Mouse (Mus musculus) bone marrow, adult 2 months (tissue): ENCODE data around the gene Erg. TPM values are rescaled to one million over a fixed set of nuclear protein-coding genes. Genes with fewer than 3 reads are reported as not detected.
A peak's percentile ranks its signal among the peaks of the same experiment; 100 is the strongest.

Source experiments
- H3K27ac ChIP-seq: fragments of 200-500 bp; 2 replicates; pipeline ENCODE4 v1.5.1; 2012; ENCODE audit warnings: low read depth, mild to moderate bottlenecking, control low read depth, inconsistent platforms, low read length; ENCODE audit not compliant: control insufficient read depth, poor library complexity, insufficient read depth
- H3K4me1 ChIP-seq: fragments of 200-500 bp; 2 replicates; pipeline ENCODE4 v1.6.1; 2011; ENCODE audit warnings: low read length; ENCODE audit not compliant: control insufficient read depth, insufficient read depth
- H3K4me3 ChIP-seq: fragments of 200-500 bp; replicated peaks from 2 replicates; pipeline ENCODE3; 2011; ENCODE audit warnings: mild to moderate bottlenecking, low read depth, low read length, control low read depth; ENCODE audit not compliant: control insufficient read depth
- CTCF ChIP-seq: fragments of 200-500 bp; IDR thresholded peaks from 2 replicates; pipeline ENCODE4 v1.5.1; 2011; ENCODE audit warnings: low read length, control low read depth; ENCODE audit not compliant: control insufficient read depth, insufficient read depth
- POLR2A ChIP-seq: fragments of 200-500 bp; IDR thresholded peaks from 2 replicates; pipeline ENCODE4 v1.6.1; 2011; ENCODE audit warnings: low read depth, mild to moderate bottlenecking, control low read depth, low read length, borderline replicate concordance; ENCODE audit not compliant: control insufficient read depth
- WGBS: fragments of 180-500 bp; shearing (Covaris S2); methylation state at CpG from one replicate; pipeline ENCODE4 v1.1.7; 2018; 5-methylcytosine and 5-hydroxymethylcytosine counted together
- polyA plus RNA-seq: library from polyadenylated mRNA; stranded (reverse); fragments of >200 nt; gene quantifications from 2 replicates; pipeline ENCODE4 v1.2.4, GENCODE M21; 2011; ENCODE audit warnings: low replicate concordance; ENCODE audit not compliant: missing spikeins, insufficient read depth, insufficient read length

Erg gene
- polyA plus RNA-seq, 1 experiment: 12.3 TPM

GRCm38 (mm10) chr16:95421235-95421886 lies 165.0 kb downstream of the Erg start:
- peaks cover 14% of the 10 kb centered on the region for H3K4me1 ChIP-seq
- H3K27ac ChIP-seq: no peak overlapping the region
- 32% methylated on average over 7 of the region's 7 CpGs for WGBS
- TF ChIP-seq CTCF: no peak
- no peak overlapping the region for H3K4me3 ChIP-seq

- Histone ChIP-seq H3K4me1 (peaks cover 5% of the 10 kb centered on the region; the same call in 1 of the 2 replicates), H3K4me3 (no peak overlapping the region), H3K27ac (no peak overlapping the region)
- no peak for TF ChIP-seq CTCF
- no peak for TF ChIP-seq POLR2A
- 34% methylated on average over 4 of the region's 4 CpGs for WGBS
Observed at GRCm38 (mm10) chr16:95415921-95416320, 170.5 kb downstream of the Erg start.

- WGBS: 76% methylated on average over 9 of the region's 9 CpGs
- no peak overlapping the region for H3K27ac ChIP-seq
- TF ChIP-seq CTCF: no peak
- TF ChIP-seq POLR2A: no peak
- H3K4me1 ChIP-seq: peaks cover 5% of the 10 kb centered on the region; the same call in 1 of the 2 replicates
- no peak overlapping the region for H3K4me3 ChIP-seq
Observed at GRCm38 (mm10) chr16:95415372-95415771, 171.0 kb downstream of the Erg start.

GRCm38 (mm10) chr16:95413401-95413959 lies 172.9 kb downstream of the Erg start:
- WGBS: 47% methylated on average over 3 of the region's 3 CpGs
- no peak overlapping the region for H3K27ac ChIP-seq
- TF ChIP-seq POLR2A: no peak
- TF ChIP-seq CTCF: no peak
- no peak overlapping the region for H3K4me3 ChIP-seq
- peaks cover 1% of the 10 kb centered on the region; the same call in 1 of the 2 replicates for H3K4me1 ChIP-seq

- 62% methylated on average over 14 of the region's 14 CpGs for WGBS
- H3K27ac ChIP-seq: no peak overlapping the region
- no peak overlapping the region for H3K4me3 ChIP-seq
- peaks cover 3% of the 10 kb centered on the region; the same call in 1 of the 2 replicates for H3K4me1 ChIP-seq
- TF ChIP-seq POLR2A (no peak), CTCF (no peak)
Observed at GRCm38 (mm10) chr16:95408096-95408495, 178.3 kb downstream of the Erg start.

- 19% methylated on average over 3 of the region's 3 CpGs for WGBS
- no peak overlapping the region for H3K4me3 ChIP-seq
- TF ChIP-seq POLR2A: no peak
- no peak for TF ChIP-seq CTCF
- H3K4me1 ChIP-seq: peaks cover 4% of the 10 kb centered on the region; the same call in 1 of the 2 replicates
- peak overlapping the region; percentile 45 for H3K27ac ChIP-seq
Observed at GRCm38 (mm10) chr16:95405496-95405895, 180.9 kb downstream of the Erg start.

GRCm38 (mm10) chr16:95403453-95403852 lies 182.9 kb downstream of the Erg start:
- no peak overlapping the region for H3K4me3 ChIP-seq
- H3K27ac ChIP-seq: peak overlapping the region; percentile 7; the same call in 1 of the 2 replicates
- peaks cover 4% of the 10 kb centered on the region; the same call in 1 of the 2 replicates for H3K4me1 ChIP-seq
- 26% methylated on average over 5 of the region's 5 CpGs for WGBS
- TF ChIP-seq CTCF: no peak
- TF ChIP-seq POLR2A: no peak

- peaks cover 4% of the 10 kb centered on the region; the same call in 1 of the 2 replicates for H3K4me1 ChIP-seq
- TF ChIP-seq POLR2A (no peak), CTCF (no peak)
- no peak overlapping the region for H3K4me3 ChIP-seq
- H3K27ac ChIP-seq: no peak overlapping the region
- WGBS: 38% methylated on average over 9 of the region's 9 CpGs
Observed at GRCm38 (mm10) chr16:95401869-95402268, 184.5 kb downstream of the Erg start.

GRCm38 (mm10) chr16:95398761-95399343 lies 187.5 kb downstream of the Erg start:
- Histone ChIP-seq H3K27ac (no peak overlapping the region), H3K4me3 (no peak overlapping the region), H3K4me1 (peaks cover 4% of the 10 kb centered on the region; the same call in 1 of the 2 replicates)
- TF ChIP-seq POLR2A (no peak), CTCF (no peak)
- 88% methylated on average over 11 of the region's 11 CpGs for WGBS
